Mouse (Mus musculus): ENCODE measurements around the gene Hist2h2aa1. TPM values are rescaled to one million over a fixed set of nuclear protein-coding genes. Genes with fewer than 3 reads are reported as not detected.
"Not testable (repeated sequence)": the region's sequence is repeated elsewhere in the genome, so short reads cannot be mapped to it uniquely, and the experiment has no call there.

The Hist2h2aa1 gene
- total RNA-seq, 2 experiments from 2014 or later, result 34.3 to 35.1 TPM

GRCm38 (mm10) chr3:96250890-96251289, 5.6 kb downstream of the Hist2h2aa1 start:
- no peak for DNase-seq (ENCODE audit: low spot score in 2 of 2)

- no peak for DNase-seq (ENCODE audit: low spot score in 2 of 2)
Observed at GRCm38 (mm10) chr3:96251787-96252186, 6.5 kb downstream of the Hist2h2aa1 start.

GRCm38 (mm10) chr3:96254683-96255355, 9.5 kb downstream of the Hist2h2aa1 start:
- no peak for DNase-seq (ENCODE audit: low spot score in 2 of 2)

- DNase-seq (ENCODE audit: low spot score in 2 of 2), result no peak
Observed at GRCm38 (mm10) chr3:96255926-96256593, 10.8 kb downstream of the Hist2h2aa1 start.

- DNase-seq (ENCODE audit: low spot score in 2 of 2), result no peak
Observed at GRCm38 (mm10) chr3:96257190-96257589, 11.9 kb downstream of the Hist2h2aa1 start.

GRCm38 (mm10) chr3:96260220-96260619, 14.9 kb downstream of the Hist2h2aa1 start:
- no peak for DNase-seq (ENCODE audit: low spot score in 2 of 2)

- no peak for DNase-seq (ENCODE audit: low spot score in 2 of 2)
Observed at GRCm38 (mm10) chr3:96261623-96262022, 16.3 kb downstream of the Hist2h2aa1 start.

- DNase-seq (ENCODE audit: low spot score in 2 of 2), result peak in 1 of 2 experiments; percentile 66
Observed at GRCm38 (mm10) chr3:96262216-96262875, 17.0 kb downstream of the Hist2h2aa1 start.

GRCm38 (mm10) chr3:96262979-96263550, 17.8 kb downstream of the Hist2h2aa1 start, which contains the start of gene Hist2h4:
Hist2h4 (minus strand) TSS chr3:96263311.
- DNase-seq (ENCODE audit: low spot score in 2 of 2), result peak; percentile 75 to 89

- no peak for DNase-seq (ENCODE audit: low spot score in 2 of 2)
Observed at GRCm38 (mm10) chr3:96263558-96264403, 18.5 kb downstream of the Hist2h2aa1 start.

GRCm38 (mm10) chr3:96264404-96264949, 19.2 kb downstream of the Hist2h2aa1 start:
- DNase-seq (ENCODE audit: low spot score in 2 of 2), result no peak

- no peak for DNase-seq (ENCODE audit: low spot score in 2 of 2)
Observed at GRCm38 (mm10) chr3:96266132-96266710, 20.9 kb downstream of the Hist2h2aa1 start.

GRCm38 (mm10) chr3:96267541-96267940, 22.2 kb downstream of the Hist2h2aa1 start:
- DNase-seq (ENCODE audit: low spot score in 2 of 2), result no peak

GRCm38 (mm10) chr3:96268051-96268775, 22.9 kb downstream of the Hist2h2aa1 start, which contains the start of gene Hist2h3b:
Hist2h3b (plus strand) TSS chr3:96268654.
- peak; percentile 55 to 59 for DNase-seq (ENCODE audit: low spot score in 2 of 2)

GRCm38 (mm10) chr3:96268776-96269378, 23.6 kb downstream of the Hist2h2aa1 start:
- not testable (repeated sequence) for DNase-seq (ENCODE audit: low spot score in 2 of 2)

GRCm38 (mm10) chr3:96269511-96270474, 24.5 kb downstream of the Hist2h2aa1 start, which contains the start of gene Hist2h2bb:
Hist2h2bb (plus strand) TSS chr3:96269752.
- DNase-seq (ENCODE audit: low spot score in 2 of 2), result peak; percentile 44 to 76

Measured in adrenal gland, postnatal 4 days (tissue).